In the genomic region with DNA sequence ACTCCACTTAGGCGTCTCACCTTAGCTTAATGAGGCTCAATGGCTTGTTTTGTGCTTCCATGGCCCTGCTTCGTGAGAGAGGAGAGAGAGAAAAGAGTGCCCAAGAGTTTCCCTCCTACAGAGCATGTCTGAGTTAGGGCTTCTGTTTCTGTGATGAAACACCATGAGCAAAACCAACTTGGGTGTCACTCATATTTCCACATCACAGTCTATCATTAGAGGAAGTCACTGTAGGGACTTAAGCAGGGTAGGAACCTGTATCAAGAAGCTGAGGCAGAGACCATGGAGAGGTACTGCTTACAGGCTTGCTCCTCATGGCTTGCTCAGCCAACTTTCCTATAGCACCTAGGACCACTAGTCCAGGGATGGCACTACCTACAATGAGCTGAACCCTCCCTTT, we compare ENCODE assay signal across 23 mouse cellular contexts.
DNase-seq lines count a peak whose midpoint lies in the region; ATAC-seq lines count a peak whose summit lies in the region.
"Had no signal": no experiment of that assay in that cellular context is flagged by ENCODE, and none has a peak within 500 bp of the region (broad histone marks: within the 10 kb centered on the region; RNA-seq: fewer than 3 reads in every experiment).

No protein-coding gene starts in this region.

- no peak overlapping the region for H3K27ac ChIP-seq in heart, embryonic 12.5 days (ENCODE audit: poor library complexity, severe bottlenecking)
- H3K27ac ChIP-seq: embryonic facial prominence, embryonic 13.5 days; embryonic facial prominence, embryonic 15.5 days; forebrain, embryonic 10.5 days; forebrain, embryonic 12.5 days had no signal

- H3K27me3 ChIP-seq in heart, embryonic 12.5 days (replicated peaks): no peaks in the 10 kb centered on the region
- H3K27me3 ChIP-seq: embryonic facial prominence, embryonic 13.5 days; embryonic facial prominence, embryonic 15.5 days had no signal

- 77% methylated on average over 2 of the region's 2 CpGs for WGBS in heart, embryonic 12.5 days

- ATAC-seq in heart, embryonic 12.5 days (ENCODE audit: insufficient number of reproducible peaks, low FRiP score): no peak
- peak; percentile 91 for ATAC-seq in granulocyte monocyte progenitor cell, adult 5-6 weeks (replicated peaks; ENCODE audit: poor library complexity, severe bottlenecking)
- ATAC-seq in megakaryocyte progenitor cell, adult 5-6 weeks (replicated peaks; ENCODE audit: poor library complexity): peak; percentile 76
- ATAC-seq: forebrain, embryonic 14.5 days; forebrain, embryonic 16.5 days had no signal

- H3K9me3 ChIP-seq in heart, embryonic 12.5 days (replicated peaks): 0 out of 2 replicates have a peak, but pooled peaks cover 5% of the 10 kb centered on the region
- H3K9me3 ChIP-seq: embryonic facial prominence, embryonic 13.5 days; embryonic facial prominence, embryonic 15.5 days; forebrain, embryonic 10.5 days; forebrain, embryonic 12.5 days had no signal

- intact Hi-C loops in left cerebral cortex, postnatal 4 days (cut with DNase I): no loop called here

- no peak overlapping the region for H3K4me2 ChIP-seq in heart, embryonic 12.5 days
- H3K4me2 ChIP-seq: embryonic facial prominence, embryonic 13.5 days; embryonic facial prominence, embryonic 15.5 days; forebrain, embryonic 12.5 days had no signal

- DNase-seq in heart, adult 11 months: peak; percentile 40
- no peak for DNase-seq in spleen, adult 12 weeks (ENCODE audit: low spot score)
- no peak for DNase-seq in left cerebral cortex, postnatal 4 days
- DNase-seq: adrenal gland, adult 2 months; adrenal gland, postnatal 10 days; adrenal gland, postnatal 25 days; cerebellum, adult 11 months; cerebellum, adult 18-20 months; cerebellum, adult 8-10 months; cerebellum, adult 9-11 months; cerebellum, postnatal 14 days; cerebellum, postnatal 36 days; embryo, embryonic 11 days had no signal

- H3K9ac ChIP-seq in heart, embryonic 12.5 days: no peak overlapping the region
- H3K9ac ChIP-seq: embryonic facial prominence, embryonic 13.5 days; embryonic facial prominence, embryonic 15.5 days; forebrain, embryonic 12.5 days had no signal

- no peak overlapping the region for H3K4me3 ChIP-seq in heart, embryonic 12.5 days
- H3K4me3 ChIP-seq: embryonic facial prominence, embryonic 13.5 days; embryonic facial prominence, embryonic 15.5 days; erythroblast, embryonic 14.5 days; forebrain, embryonic 10.5 days; forebrain, embryonic 12.5 days had no signal

- peaks cover 28% of the 10 kb centered on the region for H3K4me1 ChIP-seq in heart, embryonic 12.5 days (replicated peaks)

- no peaks in the 10 kb centered on the region for H3K36me3 ChIP-seq in heart, embryonic 12.5 days
- H3K36me3 ChIP-seq: embryonic facial prominence, embryonic 13.5 days; embryonic facial prominence, embryonic 15.5 days; forebrain, embryonic 10.5 days; forebrain, embryonic 12.5 days had no signal
